Mouse (Mus musculus) midbrain, embryonic 12.5 days (tissue): Measurements from ENCODE around the gene Gm18596. TPM values are rescaled to one million over a fixed set of nuclear protein-coding genes. Genes with fewer than 3 reads are reported as not detected.
"Not testable (repeated sequence)": the region's sequence is repeated elsewhere in the genome, so short reads cannot be mapped to it uniquely, and the experiment has no call there.

ENCODE experiments used
- ATAC-seq: fragments of 200-750 bp; cut with Nextera tagmentation; 2 replicates; pipeline ENCODE4 v1.8.0; 2017; ENCODE audit warnings: low read depth, moderate TSS enrichment, moderate library complexity; ENCODE audit not compliant: low FRiP score
- H3K27ac ChIP-seq: fragments of 300-500 bp; sonication (generic); replicated peaks from 2 replicates; pipeline ENCODE4 v1.5.1; 2016; ENCODE audit warnings: mild to moderate bottlenecking
- H3K27me3 ChIP-seq: fragments of 300-500 bp; sonication (generic); 2 replicates; pipeline ENCODE4 v1.6.1; 2016; ENCODE audit warnings: mild to moderate bottlenecking
- H3K36me3 ChIP-seq: fragments of 300-500 bp; sonication (generic); 2 replicates; pipeline ENCODE4 v1.6.1; 2016
- H3K4me1 ChIP-seq: fragments of 300-500 bp; sonication (generic); 2 replicates; pipeline ENCODE4 v1.6.1; 2016
- H3K4me2 ChIP-seq: fragments of 300-500 bp; sonication (generic); replicated peaks from 2 replicates; pipeline ENCODE4 v1.6.1; 2016; ENCODE audit warnings: mild to moderate bottlenecking, moderate library complexity
- H3K4me3 ChIP-seq: fragments of 300-500 bp; sonication (generic); 2 replicates; pipeline ENCODE4 v1.5.1; 2016; ENCODE audit warnings: mild to moderate bottlenecking
- H3K9ac ChIP-seq: fragments of 300-500 bp; sonication (generic); replicated peaks from 2 replicates; pipeline ENCODE4 v1.6.1; 2016; ENCODE audit warnings: mild to moderate bottlenecking, moderate library complexity
- H3K9me3 ChIP-seq: fragments of 300-500 bp; sonication (generic); 2 replicates; pipeline ENCODE4 v1.6.1; 2016; ENCODE audit warnings: mild to moderate bottlenecking
- WGBS: fragments of 180-500 bp; shearing (Covaris S2); methylation state at CpG from one replicate; pipeline ENCODE4 v1.1.7; 2016; 5-methylcytosine and 5-hydroxymethylcytosine counted together
- polyA plus RNA-seq: library from polyadenylated mRNA; unstranded; fragments of >200 nt; fragmentation: Nextera tagmentation; extraction: Ambion mirVana; gene quantifications from 2 replicates; pipeline ENCODE4 v1.2.1, GENCODE M21; 2016

The Gm18596 gene
- polyA plus RNA-seq, 1 experiment from 2014 or later = not detected

GRCm38 (mm10) chr10:77751254-77751653 lies 8.8 kb upstream of the Gm18596 start, which contains the start of gene Gm9736:
Gene Gm9736 (minus strand): TSS chr10:77751354.
- 85% methylated on average over 1 of the region's 1 CpGs for WGBS
- ATAC-seq = not testable (repeated sequence)

GRCm38 (mm10) chr10:77750686-77751085 lies 8.2 kb upstream of the Gm18596 start:
- 74% methylated on average over 1 of the region's 1 CpGs for WGBS
- not testable (repeated sequence) for H3K4me1 ChIP-seq, ATAC-seq, H3K27me3 ChIP-seq, H3K27ac ChIP-seq, H3K9ac ChIP-seq, H3K4me2 ChIP-seq, H3K4me3 ChIP-seq, H3K9me3 ChIP-seq, H3K36me3 ChIP-seq

More at GRCm38 (mm10) chr10:77751254-77751653, 8.8 kb upstream of the Gm18596 start, which contains the start of gene Gm9736:
- H3K27me3 ChIP-seq, H3K4me2 ChIP-seq, H3K27ac ChIP-seq, H3K4me1 ChIP-seq, H3K9ac ChIP-seq, H3K9me3 ChIP-seq, H3K4me3 ChIP-seq, H3K36me3 ChIP-seq: not testable (repeated sequence)

- H3K4me1 ChIP-seq = peaks cover 4% of the 10 kb centered on the region
- WGBS = 85% methylated on average over 4 of the region's 4 CpGs
- no peaks in the 10 kb centered on the region for H3K27me3 ChIP-seq
- no peak for ATAC-seq
- H3K4me3 ChIP-seq = no peak overlapping the region
- H3K9me3 ChIP-seq = no peaks in the 10 kb centered on the region
- H3K9ac ChIP-seq = no peak overlapping the region
- H3K4me2 ChIP-seq = no peak overlapping the region
- H3K36me3 ChIP-seq = no peaks in the 10 kb centered on the region
- H3K27ac ChIP-seq = no peak overlapping the region
Observed at GRCm38 (mm10) chr10:77738929-77739328, 3.5 kb downstream of the Gm18596 start.

- Histone ChIP-seq H3K36me3 (no peaks in the 10 kb centered on the region), H3K4me1 (no peaks in the 10 kb centered on the region; the same call in none of the 2 replicates), H3K27me3 (no peaks in the 10 kb centered on the region), H3K9me3 (no peaks in the 10 kb centered on the region), H3K4me3 (no peak overlapping the region), H3K27ac (no peak overlapping the region), H3K9ac (no peak overlapping the region), H3K4me2 (no peak overlapping the region)
- 100% methylated on average over 1 of the region's 1 CpGs for WGBS
- no peak for ATAC-seq
Observed at GRCm38 (mm10) chr10:77735928-77736327, 6.5 kb downstream of the Gm18596 start.

- ATAC-seq = no peak
- Histone ChIP-seq H3K36me3 (no peaks in the 10 kb centered on the region), H3K9me3 (no peaks in the 10 kb centered on the region), H3K4me3 (no peak overlapping the region), H3K9ac (no peak overlapping the region), H3K4me2 (no peak overlapping the region), H3K4me1 (no peaks in the 10 kb centered on the region), H3K27ac (no peak overlapping the region), H3K27me3 (no peaks in the 10 kb centered on the region)
- WGBS = 57% methylated on average over 4 of the region's 4 CpGs
Observed at GRCm38 (mm10) chr10:77729241-77729640, 13.2 kb downstream of the Gm18596 start.

GRCm38 (mm10) chr10:77728280-77728679 lies 14.2 kb downstream of the Gm18596 start:
- Histone ChIP-seq H3K4me3 (no peak overlapping the region), H3K36me3 (no peaks in the 10 kb centered on the region), H3K4me1 (no peaks in the 10 kb centered on the region), H3K27me3 (no peaks in the 10 kb centered on the region), H3K9me3 (no peaks in the 10 kb centered on the region), H3K27ac (no peak overlapping the region), H3K9ac (no peak overlapping the region), H3K4me2 (no peak overlapping the region)
- no peak for ATAC-seq
- WGBS = 72% methylated on average over 4 of the region's 4 CpGs

- H3K27me3 ChIP-seq = no peaks in the 10 kb centered on the region
- no peak for ATAC-seq
- 30% methylated on average over 3 of the region's 3 CpGs for WGBS
- no peak within 1 kb of the TSS for H3K9ac ChIP-seq
- H3K4me3 ChIP-seq = no peak within 1 kb of the TSS
- no peak within 1 kb of the TSS for H3K27ac ChIP-seq
- H3K36me3 ChIP-seq = no peaks in the 10 kb centered on the region
- H3K4me2 ChIP-seq = no peak within 1 kb of the TSS
- H3K9me3 ChIP-seq = no peaks in the 10 kb centered on the region
- no peaks in the 10 kb centered on the region for H3K4me1 ChIP-seq
Observed at GRCm38 (mm10) chr10:77726186-77726585, 16.3 kb downstream of the Gm18596 start, which contains the start of gene Gm10100. Gene Gm10100 (plus strand): TSS chr10:77726486.

GRCm38 (mm10) chr10:77724855-77725254 lies 17.6 kb downstream of the Gm18596 start:
- Histone ChIP-seq H3K4me2 (no peak overlapping the region), H3K36me3 (no peaks in the 10 kb centered on the region), H3K27ac (no peak overlapping the region), H3K9ac (no peak overlapping the region), H3K27me3 (no peaks in the 10 kb centered on the region), H3K4me3 (no peak overlapping the region), H3K4me1 (no peaks in the 10 kb centered on the region), H3K9me3 (0 out of 2 replicates have a peak, but pooled peaks cover 3% of the 10 kb centered on the region)
- WGBS = 80% methylated on average over 8 of the region's 8 CpGs
- no peak for ATAC-seq

- not testable (repeated sequence) for H3K27me3 ChIP-seq, ATAC-seq, H3K27ac ChIP-seq, H3K9me3 ChIP-seq, H3K4me2 ChIP-seq, H3K36me3 ChIP-seq, H3K4me3 ChIP-seq, H3K4me1 ChIP-seq, H3K9ac ChIP-seq
- 86% methylated on average over 1 of the region's 1 CpGs for WGBS
Observed at GRCm38 (mm10) chr10:77720299-77720698, 22.1 kb downstream of the Gm18596 start, which contains the start of gene Krtap12-1. Gene Krtap12-1 (plus strand): TSS chr10:77720599.

- WGBS = 76% methylated on average over 1 of the region's 1 CpGs
- Histone ChIP-seq H3K4me2 (no peak within 1 kb of the TSS), H3K36me3 (no peaks in the 10 kb centered on the region), H3K27me3 (no peaks in the 10 kb centered on the region), H3K4me1 (no peaks in the 10 kb centered on the region), H3K9me3 (0 out of 2 replicates have a peak, but pooled peaks cover 3% of the 10 kb centered on the region), H3K27ac (no peak within 1 kb of the TSS), H3K4me3 (no peak within 1 kb of the TSS), H3K9ac (no peak within 1 kb of the TSS)
- no peak for ATAC-seq
Observed at GRCm38 (mm10) chr10:77715507-77715906, 26.9 kb downstream of the Gm18596 start, which contains the start of gene Gm10142. Gene Gm10142 (plus strand): TSS chr10:77715807.

- H3K4me3 ChIP-seq = no peak overlapping the region
- no peak overlapping the region for H3K9ac ChIP-seq
- no peak overlapping the region for H3K27ac ChIP-seq
- 75% methylated on average over 4 of the region's 4 CpGs for WGBS
- no peaks in the 10 kb centered on the region for H3K27me3 ChIP-seq
- no peak overlapping the region for H3K4me2 ChIP-seq
- no peak for ATAC-seq
- no peaks in the 10 kb centered on the region for H3K4me1 ChIP-seq
- no peaks in the 10 kb centered on the region for H3K36me3 ChIP-seq
- H3K9me3 ChIP-seq = no peaks in the 10 kb centered on the region
Observed at GRCm38 (mm10) chr10:77713734-77714133, 28.7 kb downstream of the Gm18596 start.

GRCm38 (mm10) chr10:77711157-77711556 lies 31.3 kb downstream of the Gm18596 start, which contains the start of gene Gm10024:
Gene Gm10024 (plus strand): TSS chr10:77711457.
- H3K27ac ChIP-seq = not testable (repeated sequence)

GRCm38 (mm10) chr10:77709831-77710230 lies 32.6 kb downstream of the Gm18596 start:
- ATAC-seq = no peak
- Histone ChIP-seq H3K9ac (no peak overlapping the region), H3K36me3 (no peaks in the 10 kb centered on the region), H3K9me3 (no peaks in the 10 kb centered on the region), H3K4me3 (no peak overlapping the region), H3K4me2 (no peak overlapping the region), H3K27ac (no peak overlapping the region), H3K4me1 (no peaks in the 10 kb centered on the region), H3K27me3 (no peaks in the 10 kb centered on the region)
- WGBS = 76% methylated on average over 3 of the region's 3 CpGs

More at GRCm38 (mm10) chr10:77711157-77711556, 31.3 kb downstream of the Gm18596 start, which contains the start of gene Gm10024:
- H3K4me1 ChIP-seq, H3K36me3 ChIP-seq, H3K4me3 ChIP-seq, H3K4me2 ChIP-seq, H3K27me3 ChIP-seq, ATAC-seq, H3K9me3 ChIP-seq, H3K9ac ChIP-seq: not testable (repeated sequence)
